Mouse (Mus musculus): Measurements from ENCODE around the gene Mtx3. TPM values are rescaled to one million over a fixed set of nuclear protein-coding genes. Genes with fewer than 3 reads are reported as not detected.

Mtx3 gene
- total and polyA plus RNA-seq, 3 experiments: 4.0 to 6.3 (median 4.3) TPM

GRCm38 (mm10) chr13:92816329-92816728 is 28.2 kb upstream of the Mtx3 start:
- Histone ChIP-seq H3K27me3 (ENCODE audit: control insufficient read depth, insufficient read depth, low read length) (no peaks in the 10 kb centered on the region), H3K4me3 (no peak overlapping the region), H3K36me3 (ENCODE audit: control insufficient read depth, insufficient read depth, low read length) (peaks cover 2% of the 10 kb centered on the region; the same call in 1 of the 2 replicates), H3K79me2 (replicated peaks; ENCODE audit: control insufficient read depth, insufficient read depth, low read length) (no peaks in the 10 kb centered on the region), H3K4me1 (ENCODE audit: control insufficient read depth, insufficient read depth, low read length) (peaks cover 2% of the 10 kb centered on the region; the same call in 1 of the 2 replicates), H3K9ac (ENCODE audit: low read depth, low read length) (no peak overlapping the region), H3K27ac (no peak overlapping the region)
- no peak for DNase-seq
- WGBS: 69% methylated on average over 5 of the region's 5 CpGs
- no peak for TF ChIP-seq EP300 (IDR thresholded peaks at IDR 0.05; ENCODE audit: insufficient read depth, low read depth, low read length)
- no peak for TF ChIP-seq POLR2A (IDR thresholded peaks at IDR 0.05; ENCODE audit: insufficient read depth, low read depth, low read length)
- TF ChIP-seq CTCF (IDR thresholded peaks at IDR 0.05): no peak
- intact Hi-C loops (cut with DNase I): no loop called here

GRCm38 (mm10) chr13:92817357-92817756 is 27.2 kb upstream of the Mtx3 start:
- peaks cover 2% of the 10 kb centered on the region; the same call in 1 of the 2 replicates for H3K36me3 ChIP-seq (ENCODE audit: control insufficient read depth, insufficient read depth, low read length)
- no peaks in the 10 kb centered on the region for H3K27me3 ChIP-seq (ENCODE audit: control insufficient read depth, insufficient read depth, low read length)
- no peak overlapping the region for H3K27ac ChIP-seq
- TF ChIP-seq POLR2A (IDR thresholded peaks at IDR 0.05; ENCODE audit: insufficient read depth, low read depth, low read length): no peak
- TF ChIP-seq EP300 (IDR thresholded peaks at IDR 0.05; ENCODE audit: insufficient read depth, low read depth, low read length): no peak
- TF ChIP-seq CTCF (IDR thresholded peaks at IDR 0.05): no peak
- intact Hi-C loops (cut with DNase I): no loop called here
- H3K4me3 ChIP-seq: no peak overlapping the region
- no peak for DNase-seq
- H3K79me2 ChIP-seq (replicated peaks; ENCODE audit: control insufficient read depth, insufficient read depth, low read length): no peaks in the 10 kb centered on the region
- WGBS: 28% methylated on average over 3 of the region's 3 CpGs
- peaks cover 2% of the 10 kb centered on the region; the same call in 1 of the 2 replicates for H3K4me1 ChIP-seq (ENCODE audit: control insufficient read depth, insufficient read depth, low read length)
- no peak overlapping the region for H3K9ac ChIP-seq (ENCODE audit: low read depth, low read length)

- H3K4me1 ChIP-seq (ENCODE audit: control insufficient read depth, insufficient read depth, low read length): no peaks in the 10 kb centered on the region
- WGBS: 34% methylated on average over 10 of the region's 10 CpGs
- no peak for TF ChIP-seq POLR2A (IDR thresholded peaks at IDR 0.05; ENCODE audit: insufficient read depth, low read depth, low read length)
- no peak for TF ChIP-seq CTCF (IDR thresholded peaks at IDR 0.05)
- no peak for TF ChIP-seq EP300 (IDR thresholded peaks at IDR 0.05; ENCODE audit: insufficient read depth, low read depth, low read length)
- no peak overlapping the region for H3K27ac ChIP-seq
- H3K36me3 ChIP-seq (ENCODE audit: control insufficient read depth, insufficient read depth, low read length): no peaks in the 10 kb centered on the region
- H3K27me3 ChIP-seq (ENCODE audit: control insufficient read depth, insufficient read depth, low read length): no peaks in the 10 kb centered on the region
- H3K79me2 ChIP-seq (replicated peaks; ENCODE audit: control insufficient read depth, insufficient read depth, low read length): no peaks in the 10 kb centered on the region
- no peak for DNase-seq
- peak overlapping the region; percentile 38; the same call in 1 of the 2 replicates for H3K9ac ChIP-seq (ENCODE audit: low read depth, low read length)
- no peak overlapping the region for H3K4me3 ChIP-seq
- intact Hi-C loops (cut with DNase I): no loop called here
These were observed 15.7 kb upstream of the Mtx3 start for GRCm38 (mm10) chr13:92828820-92829219.

- no peaks in the 10 kb centered on the region for H3K36me3 ChIP-seq (ENCODE audit: control insufficient read depth, insufficient read depth, low read length)
- intact Hi-C loops (cut with DNase I): no loop called here
- no peaks in the 10 kb centered on the region for H3K27me3 ChIP-seq (ENCODE audit: control insufficient read depth, insufficient read depth, low read length)
- H3K27ac ChIP-seq: no peak overlapping the region
- H3K79me2 ChIP-seq (replicated peaks; ENCODE audit: control insufficient read depth, insufficient read depth, low read length): no peaks in the 10 kb centered on the region
- H3K4me1 ChIP-seq (ENCODE audit: control insufficient read depth, insufficient read depth, low read length): no peaks in the 10 kb centered on the region
- no peak overlapping the region for H3K9ac ChIP-seq (ENCODE audit: low read depth, low read length)
- H3K4me3 ChIP-seq: no peak overlapping the region
- TF ChIP-seq CTCF (IDR thresholded peaks at IDR 0.05) (no peak), POLR2A (IDR thresholded peaks at IDR 0.05; ENCODE audit: insufficient read depth, low read depth, low read length) (no peak), EP300 (IDR thresholded peaks at IDR 0.05; ENCODE audit: insufficient read depth, low read depth, low read length) (no peak)
- no peak for DNase-seq
- 52% methylated on average over 4 of the region's 4 CpGs for WGBS
These were observed 11.4 kb upstream of the Mtx3 start for GRCm38 (mm10) chr13:92833162-92833561.

- Histone ChIP-seq H3K4me1 (ENCODE audit: control insufficient read depth, insufficient read depth, low read length) (no peaks in the 10 kb centered on the region; the same call in 1 of the 2 replicates), H3K4me3 (no peak overlapping the region), H3K9ac (ENCODE audit: low read depth, low read length) (no peak overlapping the region), H3K27me3 (ENCODE audit: control insufficient read depth, insufficient read depth, low read length) (no peaks in the 10 kb centered on the region), H3K79me2 (replicated peaks; ENCODE audit: control insufficient read depth, insufficient read depth, low read length) (no peaks in the 10 kb centered on the region), H3K27ac (no peak overlapping the region), H3K36me3 (ENCODE audit: control insufficient read depth, insufficient read depth, low read length) (no peaks in the 10 kb centered on the region; the same call in 1 of the 2 replicates)
- no peak for DNase-seq
- intact Hi-C loops (cut with DNase I): no loop called here
- TF ChIP-seq CTCF (IDR thresholded peaks at IDR 0.05): no peak
- no peak for TF ChIP-seq POLR2A (IDR thresholded peaks at IDR 0.05; ENCODE audit: insufficient read depth, low read depth, low read length)
- TF ChIP-seq EP300 (IDR thresholded peaks at IDR 0.05; ENCODE audit: insufficient read depth, low read depth, low read length): no peak
- 84% methylated on average over 4 of the region's 4 CpGs for WGBS
These were observed 1.9 kb downstream of the Mtx3 start for GRCm38 (mm10) chr13:92846438-92846837.

- Histone ChIP-seq H3K79me2 (replicated peaks; ENCODE audit: control insufficient read depth, insufficient read depth, low read length) (no peaks in the 10 kb centered on the region), H3K27ac (no peak overlapping the region), H3K4me3 (no peak overlapping the region), H3K36me3 (ENCODE audit: control insufficient read depth, insufficient read depth, low read length) (no peaks in the 10 kb centered on the region; the same call in 1 of the 2 replicates), H3K27me3 (ENCODE audit: control insufficient read depth, insufficient read depth, low read length) (no peaks in the 10 kb centered on the region), H3K4me1 (ENCODE audit: control insufficient read depth, insufficient read depth, low read length) (no peaks in the 10 kb centered on the region; the same call in 1 of the 2 replicates), H3K9ac (ENCODE audit: low read depth, low read length) (no peak overlapping the region)
- WGBS: 80% methylated on average over 7 of the region's 7 CpGs
- no peak for DNase-seq
- no peak for TF ChIP-seq CTCF (IDR thresholded peaks at IDR 0.05)
- intact Hi-C loops (cut with DNase I): no loop called here
These were observed 2.8 kb downstream of the Mtx3 start for GRCm38 (mm10) chr13:92847336-92847735.

Data from heart, adult 2 months (tissue).